Mouse (Mus musculus): Measurements from ENCODE around the gene Olfr543. TPM values are rescaled to one million over a fixed set of nuclear protein-coding genes. Genes with fewer than 3 reads are reported as not detected.
A peak's percentile ranks its signal among the peaks of the same experiment; 100 is the strongest.

Gene Olfr543
- 0.34 and 0.52 TPM in 2 replicates for polyA plus RNA-seq (2015; fragmentation: Nextera tagmentation; extraction: Ambion mirVana)

DNA sequence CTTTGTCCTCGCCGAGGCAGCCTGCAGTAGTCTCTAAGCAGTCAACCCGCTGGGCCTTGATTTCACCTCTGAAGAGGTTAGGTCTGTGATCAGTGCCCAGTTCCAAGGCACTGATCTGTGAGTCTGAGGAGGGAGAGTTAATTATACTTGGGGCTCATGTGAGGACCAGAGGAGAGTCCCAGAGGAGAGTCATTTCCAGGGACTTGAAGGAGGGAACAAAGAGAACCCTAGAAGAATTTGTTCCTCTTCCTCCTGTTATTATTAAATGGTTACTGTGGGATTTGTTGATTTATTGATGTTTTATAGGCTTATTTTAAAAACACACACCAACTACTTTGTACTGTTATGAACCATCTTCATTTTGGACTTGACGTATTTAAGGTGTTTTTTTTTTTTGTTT, at the start of gene Olfr543:
Gene Olfr543 (minus strand): TSS at position 101 of the 400 bp plus-strand sequence.
- no peaks in the 10 kb centered on the region for H3K36me3 ChIP-seq

DNA sequence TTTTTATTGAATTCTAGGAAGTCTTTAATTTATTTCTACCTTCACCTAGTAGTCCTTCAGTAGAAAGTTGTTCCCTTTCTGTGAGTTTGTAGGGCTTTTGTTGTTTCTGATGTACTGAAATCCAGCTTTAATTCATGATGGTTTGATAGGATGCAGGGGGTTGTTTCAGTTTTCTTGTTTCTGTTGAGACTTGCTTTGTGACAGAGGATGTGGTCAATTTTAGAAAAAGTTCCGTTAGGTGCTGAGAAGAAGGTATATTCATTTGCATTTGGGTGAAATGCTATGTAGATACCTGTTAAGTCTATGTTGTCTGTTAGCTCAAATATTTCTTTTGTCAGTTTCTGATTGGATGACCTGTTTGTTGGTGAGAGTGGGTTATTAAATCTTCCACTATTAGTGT, 47.6 kb upstream of the Olfr543 start:
- H3K36me3 ChIP-seq: no peaks in the 10 kb centered on the region
- no peak overlapping the region for H3K9ac ChIP-seq
- no peak overlapping the region for H3K4me2 ChIP-seq
- no peaks in the 10 kb centered on the region for H3K4me1 ChIP-seq (replicated peaks)
- no peaks in the 10 kb centered on the region for H3K27me3 ChIP-seq
- H3K9me3 ChIP-seq: no peaks in the 10 kb centered on the region
- H3K4me3 ChIP-seq: no peak overlapping the region
- H3K27ac ChIP-seq (replicated peaks): no peak overlapping the region
- WGBS: 77% methylated on average over 1 of the region's 1 CpGs
- no peak for ATAC-seq (ENCODE audit: low FRiP score, low read depth)

More for the DNA sequence above, at the start of gene Olfr543:
- whole genome bisulfite sequencing: 97% methylated on average over 4 of the region's 4 CpGs
- H3K27me3 ChIP-seq: no peaks in the 10 kb centered on the region
- H3K4me1 ChIP-seq (replicated peaks): no peaks in the 10 kb centered on the region
- no peak within 1 kb of the TSS for H3K9ac ChIP-seq
- no peaks in the 10 kb centered on the region for H3K9me3 ChIP-seq
- no peak for ATAC-seq (ENCODE audit: low FRiP score, low read depth)
- no peak within 1 kb of the TSS for H3K4me3 ChIP-seq
- H3K4me2 ChIP-seq: no peak within 1 kb of the TSS
- no peak within 1 kb of the TSS for H3K27ac ChIP-seq (replicated peaks)

DNA sequence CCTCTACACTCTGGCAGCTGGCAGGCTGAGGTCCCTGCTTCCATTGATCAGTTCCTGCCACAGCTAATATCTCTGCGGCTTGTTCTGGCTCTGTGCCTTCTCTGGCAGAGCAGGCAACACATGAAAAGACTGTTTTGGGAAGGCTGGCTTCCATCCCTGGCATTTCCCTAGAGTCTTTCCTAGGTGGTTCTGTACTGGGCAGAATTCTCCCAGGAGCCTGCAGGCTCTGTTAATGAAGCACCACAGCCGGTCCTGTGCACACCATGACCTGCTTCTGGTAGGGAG, 35.5 kb upstream of the Olfr543 start:
- no peak for ATAC-seq (ENCODE audit: low FRiP score, low read depth)
- H3K27ac ChIP-seq (replicated peaks): no peak overlapping the region
- WGBS: 54% methylated on average over 2 of the region's 2 CpGs
- H3K36me3 ChIP-seq: no peaks in the 10 kb centered on the region
- no peaks in the 10 kb centered on the region for H3K9me3 ChIP-seq
- no peak overlapping the region for H3K9ac ChIP-seq
- H3K4me3 ChIP-seq: no peak overlapping the region
- H3K27me3 ChIP-seq: peaks cover 7% of the 10 kb centered on the region; the same call in 1 of the 2 replicates
- no peak overlapping the region for H3K4me2 ChIP-seq
- H3K4me1 ChIP-seq (replicated peaks): peaks cover 18% of the 10 kb centered on the region

DNA sequence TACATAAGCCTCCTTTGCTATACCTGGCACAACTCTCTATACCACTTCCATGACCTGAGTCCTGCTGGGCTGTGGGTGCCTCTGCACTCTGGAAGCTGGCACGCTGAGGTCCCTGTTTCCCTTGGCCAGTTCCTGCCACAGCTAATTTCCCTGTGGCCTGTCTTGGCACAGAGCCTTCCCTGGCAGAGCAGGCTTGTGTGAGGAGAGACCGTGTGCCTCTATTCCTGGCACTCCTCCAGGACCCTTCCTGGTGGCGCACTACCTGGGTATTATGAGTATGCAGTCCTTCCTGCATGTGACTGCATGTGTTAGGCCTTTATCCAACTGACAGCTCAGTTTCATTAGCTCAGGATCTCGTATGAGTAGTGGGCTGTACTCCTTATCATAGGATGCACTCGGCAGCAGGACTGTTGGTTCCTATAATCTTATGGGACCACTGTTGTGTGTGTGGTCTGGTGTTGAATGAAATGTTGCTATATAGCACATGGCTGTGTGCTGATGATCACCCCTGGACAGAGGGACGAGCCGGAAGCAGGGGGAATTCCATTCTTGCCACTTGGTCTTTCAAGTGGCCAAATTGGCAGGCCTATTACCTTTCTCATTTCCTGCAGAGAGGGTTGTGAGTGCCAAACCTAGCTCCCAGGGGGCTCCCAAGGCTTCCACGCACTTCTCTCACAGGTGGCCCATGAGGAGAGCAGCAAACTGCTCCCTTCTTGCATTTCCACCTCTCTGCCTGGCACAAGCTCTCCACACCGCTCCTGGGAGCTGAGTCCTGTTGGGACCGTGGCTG, 35.0 kb upstream of the Olfr543 start:
- 0 out of 2 replicates have a peak, but pooled peaks have one; percentile 24 for ATAC-seq (ENCODE audit: low FRiP score, low read depth)
- Histone ChIP-seq H3K9ac (no peak overlapping the region), H3K4me1 (replicated peaks) (peaks cover 18% of the 10 kb centered on the region), H3K36me3 (no peaks in the 10 kb centered on the region), H3K27me3 (peaks cover 7% of the 10 kb centered on the region; the same call in 1 of the 2 replicates), H3K4me3 (no peak overlapping the region), H3K4me2 (no peak overlapping the region), H3K27ac (replicated peaks) (0 out of 2 replicates have a peak overlapping the region, but pooled peaks have one; percentile 25), H3K9me3 (no peaks in the 10 kb centered on the region)
- WGBS: 54% methylated on average over 10 of the region's 10 CpGs

DNA sequence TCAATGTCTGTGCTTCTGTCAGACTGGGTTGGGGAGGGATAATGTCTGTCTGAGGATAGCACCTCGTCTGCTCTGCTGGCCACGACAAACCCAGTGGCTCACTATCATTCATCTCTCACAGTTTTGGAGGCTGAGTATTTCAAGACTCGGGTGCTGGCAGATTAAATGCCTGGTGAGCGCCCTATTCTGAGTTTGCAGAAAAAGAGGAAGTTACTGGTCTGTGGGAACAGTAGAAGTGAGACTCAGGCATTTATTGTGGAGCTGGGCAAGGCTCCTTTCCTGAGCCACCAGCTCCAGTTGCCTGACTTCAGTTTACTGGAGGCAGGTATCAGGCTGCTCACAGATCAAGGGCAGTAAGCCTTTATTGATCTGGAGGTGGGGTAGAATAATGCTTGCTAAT, 32.7 kb upstream of the Olfr543 start:
- H3K4me1 ChIP-seq (replicated peaks): peaks cover 18% of the 10 kb centered on the region
- no peak overlapping the region for H3K27ac ChIP-seq (replicated peaks)
- ATAC-seq (ENCODE audit: low FRiP score, low read depth): no peak
- no peaks in the 10 kb centered on the region for H3K9me3 ChIP-seq
- no peak overlapping the region for H3K4me2 ChIP-seq
- 84% methylated on average over 4 of the region's 4 CpGs for whole genome bisulfite sequencing
- H3K4me3 ChIP-seq: no peak overlapping the region
- H3K36me3 ChIP-seq: no peaks in the 10 kb centered on the region
- H3K9ac ChIP-seq: no peak overlapping the region
- peaks cover 7% of the 10 kb centered on the region; the same call in 1 of the 2 replicates for H3K27me3 ChIP-seq

DNA sequence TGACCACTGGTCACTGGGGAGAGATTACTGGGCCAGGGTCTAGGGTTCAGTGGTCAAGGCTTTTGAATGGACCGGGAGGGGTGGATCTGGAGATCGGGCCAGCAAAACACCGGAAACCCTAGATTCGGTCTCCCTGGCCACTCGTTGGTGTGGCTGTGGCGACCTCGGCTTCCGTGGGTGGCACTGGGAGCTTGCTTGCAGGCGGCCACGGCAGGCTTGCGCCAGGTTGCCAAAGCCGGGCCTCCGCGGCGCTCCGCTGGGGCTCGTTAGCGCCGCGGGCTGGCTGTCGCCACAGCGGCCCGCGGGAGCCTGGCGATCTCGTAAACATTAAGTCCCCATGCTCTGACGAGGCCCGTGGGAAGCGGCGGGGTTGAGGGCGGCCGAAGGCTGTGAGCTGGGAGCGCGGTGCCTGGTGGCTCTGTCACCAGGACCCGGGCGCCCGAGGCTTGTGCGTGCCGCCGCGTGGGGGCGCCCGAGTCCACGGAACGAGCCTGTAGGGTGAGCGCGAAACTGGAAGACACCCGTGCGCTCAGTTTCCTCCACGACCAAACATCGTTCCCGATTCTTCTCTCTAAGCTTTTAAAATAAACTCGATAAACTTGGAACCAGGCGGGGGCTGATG, 31.4 kb upstream of the Olfr543 start:
- under 1% methylated on average over 52 of the region's 54 CpGs for WGBS
- Histone ChIP-seq H3K4me2 (peak overlapping the region; percentile 84), H3K9ac (peak overlapping the region; percentile 73), H3K27ac (replicated peaks) (no peak overlapping the region), H3K4me1 (replicated peaks) (peaks cover 18% of the 10 kb centered on the region), H3K9me3 (no peaks in the 10 kb centered on the region), H3K27me3 (peaks cover 7% of the 10 kb centered on the region; the same call in 1 of the 2 replicates), H3K4me3 (peak overlapping the region; percentile 55), H3K36me3 (no peaks in the 10 kb centered on the region)
- peak; percentile 97 for ATAC-seq (ENCODE audit: low FRiP score, low read depth)

DNA sequence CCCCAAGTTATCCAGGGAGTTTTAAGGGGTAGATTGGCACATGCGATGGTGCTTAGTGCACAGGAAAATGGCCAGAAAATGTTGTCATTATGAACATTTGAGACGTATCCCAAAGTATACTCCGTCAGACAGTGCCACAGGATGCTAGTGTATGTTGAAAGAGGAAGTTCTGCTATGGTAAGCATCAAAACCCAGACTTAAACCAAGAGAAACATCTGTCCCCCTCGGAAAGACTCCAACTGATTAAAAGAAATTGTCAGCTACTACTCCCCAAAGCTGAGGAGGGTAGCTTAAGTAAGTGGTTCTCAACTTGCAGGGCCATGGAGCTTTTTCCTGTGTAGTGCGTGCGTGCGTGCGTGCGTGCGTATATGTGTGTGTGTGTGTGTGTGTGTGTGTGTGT, 30.4 kb upstream of the Olfr543 start:
- Histone ChIP-seq H3K4me1 (replicated peaks) (peaks cover 15% of the 10 kb centered on the region), H3K27me3 (peaks cover 7% of the 10 kb centered on the region; the same call in 1 of the 2 replicates), H3K4me2 (no peak overlapping the region), H3K9ac (no peak overlapping the region), H3K27ac (replicated peaks) (no peak overlapping the region), H3K4me3 (no peak overlapping the region), H3K36me3 (no peaks in the 10 kb centered on the region), H3K9me3 (no peaks in the 10 kb centered on the region)
- no peak for ATAC-seq (ENCODE audit: low FRiP score, low read depth)
- 94% methylated on average over 10 of the region's 10 CpGs for WGBS

DNA sequence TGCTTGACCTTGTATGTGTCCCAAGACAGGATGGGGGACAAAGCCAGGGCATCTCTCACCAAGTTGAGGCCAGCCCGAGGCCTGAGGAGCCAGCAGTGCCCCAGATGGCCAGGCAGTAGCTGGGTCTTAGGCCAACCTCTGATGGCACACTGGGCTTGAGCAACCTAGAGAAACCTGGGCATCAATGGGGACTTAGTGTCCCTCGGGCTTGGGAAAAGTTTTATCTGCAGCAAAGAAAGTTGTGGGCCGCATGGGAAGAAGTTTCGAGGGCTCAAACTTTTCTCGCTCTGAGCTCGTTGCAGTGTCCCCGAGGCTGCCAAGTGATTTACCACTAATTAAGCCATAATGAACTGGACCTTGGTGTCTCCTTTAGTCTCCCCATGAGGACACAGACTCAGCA, 28.2 kb upstream of the Olfr543 start:
- no peak for ATAC-seq (ENCODE audit: low FRiP score, low read depth)
- 83% methylated on average over 7 of the region's 7 CpGs for WGBS
- H3K9me3 ChIP-seq: no peaks in the 10 kb centered on the region
- peaks cover 7% of the 10 kb centered on the region; the same call in 1 of the 2 replicates for H3K27me3 ChIP-seq
- H3K9ac ChIP-seq: no peak overlapping the region
- no peak overlapping the region for H3K27ac ChIP-seq (replicated peaks)
- no peak overlapping the region for H3K4me3 ChIP-seq
- H3K4me1 ChIP-seq (replicated peaks): peaks cover 7% of the 10 kb centered on the region; the same call in 1 of the 2 replicates
- no peaks in the 10 kb centered on the region for H3K36me3 ChIP-seq
- H3K4me2 ChIP-seq: no peak overlapping the region

DNA sequence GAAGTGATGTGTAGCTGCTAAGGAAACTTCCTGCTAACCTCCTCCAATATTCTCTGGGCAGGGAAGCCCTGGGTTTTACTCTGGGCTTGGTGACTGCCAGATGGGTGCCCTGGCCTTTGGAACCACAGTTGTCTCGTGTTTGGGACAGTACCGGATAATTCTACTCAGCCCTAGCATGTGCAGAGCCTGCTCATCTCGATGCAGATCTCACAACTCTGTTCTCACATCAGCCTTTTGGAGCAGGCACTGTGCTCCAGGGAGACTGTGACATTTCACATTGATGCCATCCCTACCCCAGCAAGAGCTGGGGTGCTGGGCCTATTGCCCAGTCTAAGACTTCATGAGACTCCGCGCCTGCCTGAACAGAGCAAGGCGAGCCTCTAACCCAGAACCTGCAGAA, 27.2 kb upstream of the Olfr543 start:
- H3K27ac ChIP-seq (replicated peaks): no peak overlapping the region

DNA sequence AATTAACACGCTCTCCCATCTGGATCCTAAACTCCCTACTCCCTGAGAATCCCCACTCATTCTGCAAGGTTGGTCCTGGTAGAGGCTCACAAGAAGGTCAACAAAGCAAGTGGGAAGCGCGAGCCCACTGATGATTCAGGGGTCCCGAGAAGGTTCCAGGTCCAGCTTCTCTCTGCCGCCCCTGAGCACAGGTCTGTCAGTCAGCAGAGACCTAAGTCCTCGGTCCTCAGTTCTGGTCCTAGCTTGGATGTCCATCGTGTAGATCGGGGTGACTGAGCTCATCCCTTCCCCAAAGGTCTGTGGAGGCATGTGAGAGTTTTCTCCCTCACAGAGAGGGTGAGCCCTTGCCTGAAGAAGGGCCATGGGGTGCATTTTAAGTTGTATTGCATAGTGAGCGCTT, 26.6 kb upstream of the Olfr543 start:
- Histone ChIP-seq H3K27me3 (no peaks in the 10 kb centered on the region), H3K36me3 (no peaks in the 10 kb centered on the region)

More for the DNA sequence above, 27.2 kb upstream of the Olfr543 start:
- Histone ChIP-seq H3K27me3 (no peaks in the 10 kb centered on the region), H3K4me1 (replicated peaks) (peaks cover 7% of the 10 kb centered on the region; the same call in 1 of the 2 replicates), H3K36me3 (no peaks in the 10 kb centered on the region), H3K9ac (no peak overlapping the region), H3K4me2 (no peak overlapping the region), H3K4me3 (no peak overlapping the region), H3K9me3 (no peaks in the 10 kb centered on the region)
- ATAC-seq (ENCODE audit: low FRiP score, low read depth): no peak
- WGBS: 89% methylated on average over 6 of the region's 6 CpGs

DNA sequence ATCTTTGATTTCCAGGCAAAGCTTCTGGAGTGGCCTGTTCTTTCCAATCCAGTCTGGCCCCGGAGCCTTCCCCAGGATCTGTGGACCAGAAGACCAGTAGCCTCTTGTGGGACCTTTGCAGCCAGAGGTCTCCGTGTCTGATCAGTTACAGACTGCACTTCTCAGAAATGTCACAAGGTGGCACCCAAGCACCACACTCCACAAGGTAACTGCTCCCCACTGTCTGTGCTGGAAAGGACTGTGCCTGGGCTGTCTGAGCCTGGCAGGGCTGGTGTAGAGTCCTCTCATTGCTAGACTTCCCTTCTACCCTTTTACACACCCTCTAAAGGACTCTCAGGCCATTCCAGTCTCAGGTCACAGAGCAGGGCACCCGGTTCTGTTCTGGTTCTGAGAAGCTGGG, 25.4 kb upstream of the Olfr543 start:
- 43% methylated on average over 3 of the region's 3 CpGs for WGBS
- H3K4me2 ChIP-seq: no peak overlapping the region
- H3K36me3 ChIP-seq: no peaks in the 10 kb centered on the region
- peak; percentile 88 for ATAC-seq (ENCODE audit: low FRiP score, low read depth)
- no peaks in the 10 kb centered on the region for H3K27me3 ChIP-seq
- no peaks in the 10 kb centered on the region for H3K9me3 ChIP-seq
- H3K4me3 ChIP-seq: no peak overlapping the region
- no peak overlapping the region for H3K9ac ChIP-seq
- no peaks in the 10 kb centered on the region for H3K4me1 ChIP-seq (replicated peaks)
- no peak overlapping the region for H3K27ac ChIP-seq (replicated peaks)

More for the DNA sequence above, 26.6 kb upstream of the Olfr543 start:
- H3K4me2 ChIP-seq: no peak overlapping the region
- WGBS: 91% methylated on average over 9 of the region's 9 CpGs
- no peak overlapping the region for H3K4me3 ChIP-seq
- peaks cover 3% of the 10 kb centered on the region; the same call in 1 of the 2 replicates for H3K4me1 ChIP-seq (replicated peaks)
- no peak for ATAC-seq (ENCODE audit: low FRiP score, low read depth)
- no peak overlapping the region for H3K27ac ChIP-seq (replicated peaks)
- H3K9ac ChIP-seq: no peak overlapping the region
- no peaks in the 10 kb centered on the region for H3K9me3 ChIP-seq

DNA sequence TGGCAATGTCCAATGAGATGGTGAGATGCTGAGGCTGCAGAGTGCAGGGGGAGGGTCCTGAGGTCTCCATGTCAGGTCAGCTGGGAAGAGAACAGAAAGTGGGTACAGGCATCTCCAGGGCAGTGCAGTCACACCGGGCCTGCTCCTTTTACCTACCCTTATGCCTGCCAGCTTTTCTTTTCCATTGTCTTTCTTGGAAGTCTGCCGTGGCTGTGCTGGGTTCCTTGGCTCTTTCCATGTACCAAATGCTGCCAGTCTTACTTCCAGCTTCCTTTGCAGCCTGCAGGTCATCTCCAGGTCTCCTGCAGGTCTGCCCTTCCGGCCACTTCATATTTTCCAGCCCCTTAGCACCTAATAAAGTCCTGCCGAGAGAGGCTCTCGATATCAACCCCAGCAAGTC, 20.5 kb upstream of the Olfr543 start:
- H3K4me1 ChIP-seq (replicated peaks): no peaks in the 10 kb centered on the region
- WGBS: 81% methylated on average over 5 of the region's 5 CpGs
- no peaks in the 10 kb centered on the region for H3K36me3 ChIP-seq
- no peaks in the 10 kb centered on the region for H3K27me3 ChIP-seq
- no peak overlapping the region for H3K9ac ChIP-seq
- H3K27ac ChIP-seq (replicated peaks): no peak overlapping the region
- no peaks in the 10 kb centered on the region for H3K9me3 ChIP-seq
- H3K4me2 ChIP-seq: no peak overlapping the region
- ATAC-seq (ENCODE audit: low FRiP score, low read depth): no peak
- no peak overlapping the region for H3K4me3 ChIP-seq
